Mouse (Mus musculus) cortical plate, adult 2 months (tissue): ENCODE data around the gene Mcoln2. TPM values are rescaled to one million over a fixed set of nuclear protein-coding genes. Genes with fewer than 3 reads are reported as not detected.

Experiments used
- H3K27ac ChIP-seq: fragments of 200-500 bp; 2 replicates; pipeline ENCODE4 v1.5.1; 2012; ENCODE audit warnings: low read length, control low read depth, inconsistent platforms; ENCODE audit not compliant: insufficient read depth
- H3K4me1 ChIP-seq: fragments of 200-500 bp; 2 replicates; pipeline ENCODE4 v1.6.1; 2011; ENCODE audit warnings: low read length; ENCODE audit not compliant: control insufficient read depth, insufficient read depth
- H3K4me3 ChIP-seq: fragments of 200-500 bp; 2 replicates; pipeline ENCODE4 v1.5.1; 2011; ENCODE audit warnings: mild to moderate bottlenecking, low read length, control low read depth; ENCODE audit not compliant: insufficient read depth
- CTCF ChIP-seq: fragments of 200-500 bp; IDR thresholded peaks from 2 replicates; pipeline ENCODE4 v1.5.1; 2011; ENCODE audit warnings: mild to moderate bottlenecking, control low read depth, low read length; ENCODE audit not compliant: insufficient read depth; ENCODE audit errors: extremely low read depth
- POLR2A ChIP-seq: fragments of 200-500 bp; IDR thresholded peaks from 2 replicates; pipeline ENCODE4 v1.6.1; 2011; ENCODE audit warnings: mild to moderate bottlenecking, low read length, control low read depth; ENCODE audit not compliant: insufficient read depth; ENCODE audit errors: extremely low read depth
- polyA plus RNA-seq: library from polyadenylated mRNA; depleted of rRNA; stranded (reverse); fragments of >200 nt; gene quantifications from 2 replicates; pipeline ENCODE4 v1.2.3, GENCODE M21; 2012; rRNA removed

Mcoln2 gene
- polyA plus RNA-seq = 0.28 TPM in 1 of 2 replicates, not detected in the other

DNA sequence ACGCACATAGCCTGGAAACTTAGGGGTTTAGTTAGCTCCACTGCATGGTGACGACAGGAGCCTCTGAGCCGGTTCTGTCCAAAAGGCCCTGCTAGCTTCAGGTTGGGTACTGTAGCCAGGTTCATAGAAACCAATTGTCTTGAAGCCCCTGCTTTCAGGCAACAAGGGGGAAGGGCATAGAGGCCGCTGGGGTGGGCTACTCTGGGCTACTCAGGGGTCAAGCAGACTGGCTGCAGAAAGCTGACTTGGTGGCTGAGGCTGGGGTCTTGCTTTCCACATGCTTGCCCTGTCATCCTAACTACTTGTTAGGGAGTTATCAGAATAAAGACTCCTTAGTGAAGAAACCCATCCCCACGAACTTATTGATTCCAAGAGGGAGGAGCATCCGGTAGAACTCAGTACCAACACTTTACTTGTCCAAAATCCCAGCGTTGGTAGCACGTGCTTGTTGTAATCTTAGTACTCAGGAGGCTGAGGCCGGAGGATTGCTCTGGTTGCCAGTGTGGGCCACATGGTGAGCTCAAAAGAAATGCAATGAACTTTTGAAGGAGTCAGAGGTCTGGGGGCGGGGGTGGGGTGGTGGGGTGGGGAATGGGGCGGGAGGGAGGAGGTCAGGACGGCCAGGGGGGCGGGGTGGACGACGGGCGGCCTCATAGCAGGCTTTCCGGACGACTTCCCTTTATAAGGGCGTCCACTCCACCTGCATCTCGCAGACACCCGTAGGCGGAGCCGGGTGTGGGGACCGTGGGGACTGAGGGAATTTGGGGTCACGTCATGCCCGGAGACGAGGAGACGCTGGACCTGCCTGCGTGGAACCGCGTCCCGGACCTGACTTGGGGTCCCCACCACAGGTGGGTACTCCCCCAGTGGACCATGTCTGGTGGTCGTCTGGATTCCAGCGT is at the start of gene Mcoln2:
Mcoln2 (plus strand) TSS at position 678 of the 902 bp plus-strand sequence.
- H3K27ac ChIP-seq = no peak within 1 kb of the TSS
- TF ChIP-seq POLR2A = no peak
- no peak for TF ChIP-seq CTCF
- no peaks in the 10 kb centered on the region; the same call in 1 of the 2 replicates for H3K4me1 ChIP-seq
- H3K4me3 ChIP-seq = no peak within 1 kb of the TSS; the same call in 1 of the 2 replicates

DNA sequence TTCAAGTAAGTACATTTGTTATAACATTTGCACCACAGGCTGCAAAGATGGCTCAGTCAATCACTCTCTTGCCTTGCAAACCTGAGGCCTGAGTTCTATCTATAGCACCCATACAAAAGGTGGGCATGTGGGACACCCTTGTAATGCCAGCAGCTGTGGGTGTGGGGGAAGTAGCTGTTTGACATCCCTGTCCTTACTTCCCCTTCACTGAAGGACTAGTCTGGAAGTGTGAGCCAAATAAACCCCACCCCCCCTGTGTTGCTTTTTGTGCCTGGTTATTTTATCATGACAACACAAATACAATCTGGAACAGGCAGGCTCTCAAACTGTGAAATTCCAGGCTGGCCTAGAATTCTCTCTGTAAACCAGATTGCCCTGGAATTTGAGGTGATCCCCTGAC is 49.7 kb upstream of the Mcoln2 start:
- TF ChIP-seq POLR2A = no peak
- TF ChIP-seq CTCF = no peak
- Histone ChIP-seq H3K4me1 (no peaks in the 10 kb centered on the region), H3K27ac (no peak overlapping the region), H3K4me3 (no peak overlapping the region)

GRCm38 (mm10) chr3:146102049-146102448 is 47.6 kb upstream of the Mcoln2 start:
- Histone ChIP-seq H3K4me1 (no peaks in the 10 kb centered on the region), H3K27ac (no peak overlapping the region), H3K4me3 (no peak overlapping the region)
- TF ChIP-seq CTCF = 0 out of 2 replicates have a peak, but pooled peaks have one; percentile 2
- TF ChIP-seq POLR2A = no peak

DNA sequence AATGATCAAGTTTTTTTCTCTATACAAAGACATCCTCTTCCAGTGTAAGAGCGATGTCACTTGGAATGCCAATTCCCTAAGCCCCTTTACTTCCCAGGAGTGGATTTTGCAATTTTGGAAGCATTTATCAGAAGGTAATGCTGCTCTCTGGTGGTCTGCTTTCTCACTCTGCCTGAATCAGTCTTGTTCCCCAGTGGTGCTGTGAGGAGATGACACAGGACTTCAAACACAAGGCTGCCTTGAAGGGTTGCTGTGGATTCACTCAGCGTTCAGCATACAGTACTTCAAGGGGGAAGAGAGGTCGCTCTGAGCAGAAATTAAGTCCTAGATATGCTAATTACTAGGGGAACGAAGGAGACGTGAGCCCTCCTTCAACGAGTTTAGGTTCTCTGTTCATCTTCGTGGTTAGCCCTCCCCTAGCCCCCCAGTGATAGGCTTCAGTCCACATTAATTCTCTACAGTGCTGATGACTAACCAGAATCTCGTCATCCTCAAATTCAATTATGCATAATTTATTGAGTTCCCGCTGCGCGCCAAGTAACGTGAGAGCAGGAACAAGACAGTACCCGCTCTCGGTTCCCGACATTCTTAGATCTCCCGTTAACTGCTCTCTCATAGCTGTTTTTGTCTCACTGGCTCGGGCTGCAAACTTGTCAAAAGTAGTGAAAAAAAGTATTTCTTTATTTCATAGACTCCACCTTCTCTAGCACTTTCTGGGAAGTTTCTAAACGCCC is 42.4 kb upstream of the Mcoln2 start:
- no peak for TF ChIP-seq POLR2A
- Histone ChIP-seq H3K4me3 (0 out of 2 replicates have a peak overlapping the region, but pooled peaks have one; percentile 41), H3K27ac (no peak overlapping the region), H3K4me1 (no peaks in the 10 kb centered on the region)

GRCm38 (mm10) chr3:146107921-146108571 is 41.6 kb upstream of the Mcoln2 start, which contains the start of gene Wdr63:
TSS of gene Wdr63 (minus strand) at chr3:146108130.
- TF ChIP-seq POLR2A = no peak
- no peak for TF ChIP-seq CTCF
- Histone ChIP-seq H3K4me1 (no peaks in the 10 kb centered on the region), H3K4me3 (peak within 1 kb of the TSS; percentile 41), H3K27ac (no peak within 1 kb of the TSS)

DNA sequence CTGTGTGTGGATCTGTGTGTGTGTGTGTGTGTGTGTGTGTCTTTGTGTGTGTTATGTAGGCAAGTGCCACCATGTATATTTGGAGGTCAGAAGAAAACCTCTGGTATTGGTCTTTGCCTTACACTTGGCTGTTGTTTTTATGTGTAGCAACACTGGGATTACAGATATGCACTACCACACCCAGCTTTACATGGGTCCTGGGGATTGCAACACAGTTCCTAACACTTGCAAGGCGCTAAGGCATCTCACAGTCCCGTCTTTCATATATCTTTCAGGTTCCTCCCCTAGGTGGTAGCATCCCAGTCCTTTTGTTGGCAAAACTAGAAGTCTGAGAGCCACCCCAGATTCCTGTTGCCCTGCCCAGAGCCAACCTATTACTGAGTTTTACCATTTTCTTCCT is 40.7 kb upstream of the Mcoln2 start:
- Histone ChIP-seq H3K4me1 (no peaks in the 10 kb centered on the region), H3K27ac (no peak overlapping the region), H3K4me3 (no peak overlapping the region)
- no peak for TF ChIP-seq POLR2A
- no peak for TF ChIP-seq CTCF

DNA sequence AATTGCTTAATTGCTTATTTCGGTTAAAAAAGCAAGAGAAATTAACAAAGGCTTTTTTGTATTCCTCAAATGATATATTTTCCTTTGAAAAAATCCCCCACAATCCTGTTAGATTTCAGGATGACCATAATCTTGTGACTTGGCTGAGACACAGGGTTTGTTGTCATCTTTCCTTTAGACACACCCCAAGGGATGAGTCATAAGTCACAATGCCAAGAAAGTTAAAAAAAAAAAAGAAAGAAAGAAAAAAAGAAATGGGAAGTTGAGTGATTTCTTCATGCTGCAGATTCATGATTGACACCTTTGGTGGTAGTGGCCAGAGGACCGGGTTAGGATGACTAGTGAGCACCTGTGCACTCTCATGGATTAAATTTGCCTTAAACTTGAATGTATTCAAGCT is 39.3 kb upstream of the Mcoln2 start:
- H3K27ac ChIP-seq = no peak overlapping the region
- no peaks in the 10 kb centered on the region for H3K4me1 ChIP-seq
- no peak overlapping the region for H3K4me3 ChIP-seq
- TF ChIP-seq POLR2A = no peak
- TF ChIP-seq CTCF = no peak

DNA sequence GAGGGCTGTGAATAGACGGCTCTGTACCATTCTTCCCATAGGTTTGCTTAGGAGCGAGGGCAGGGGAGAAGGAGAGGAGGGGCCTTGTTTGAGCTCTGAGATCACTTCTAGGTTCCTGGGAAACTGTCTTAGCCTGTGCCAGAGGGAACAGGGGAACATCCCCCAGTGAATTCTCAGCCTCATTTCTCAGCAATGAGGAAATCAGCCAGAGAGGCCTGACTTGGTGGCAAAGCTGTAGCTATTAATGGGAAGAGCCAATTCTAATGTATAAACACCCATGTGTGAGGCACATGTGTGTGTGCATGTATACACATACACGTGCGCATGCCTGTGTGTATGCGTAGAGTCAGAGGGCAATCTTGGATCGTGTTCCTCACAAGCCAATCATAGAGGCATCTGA is 38.7 kb upstream of the Mcoln2 start:
- TF ChIP-seq POLR2A = no peak
- no peak for TF ChIP-seq CTCF
- H3K4me1 ChIP-seq = no peaks in the 10 kb centered on the region
- no peak overlapping the region for H3K27ac ChIP-seq
- no peak overlapping the region for H3K4me3 ChIP-seq

GRCm38 (mm10) chr3:146117258-146117996 is 32.2 kb upstream of the Mcoln2 start, which contains the start of gene Mcoln3:
TSS of gene Mcoln3 (plus strand) at chr3:146117450.
- Histone ChIP-seq H3K27ac (no peak within 1 kb of the TSS), H3K4me3 (no peak within 1 kb of the TSS), H3K4me1 (no peaks in the 10 kb centered on the region)
- TF ChIP-seq POLR2A (no peak), CTCF (no peak)
